Mouse (Mus musculus) G1E-ER4 (cell line): ENCODE data around the gene Olfr325. TPM values are rescaled to one million over a fixed set of nuclear protein-coding genes. Genes with fewer than 3 reads are reported as not detected.
"Not testable (repeated sequence)": the region's sequence is repeated elsewhere in the genome, so short reads cannot be mapped to it uniquely, and the experiment has no call there.

Experiments
- GATA1 ChIP-seq: IDR thresholded peaks from one replicate; pipeline ENCODE4 v1.8.0; 2012; ENCODE audit warnings: low read length, inconsistent platforms
- polyA plus RNA-seq: library from polyadenylated mRNA; stranded (reverse); fragments of >175 nt; gene quantifications from 2 replicates; pipeline ENCODE4 v1.2.3, GENCODE M21; 2012

The Olfr325 gene
- not detected in 2 replicates for polyA plus RNA-seq

DNA sequence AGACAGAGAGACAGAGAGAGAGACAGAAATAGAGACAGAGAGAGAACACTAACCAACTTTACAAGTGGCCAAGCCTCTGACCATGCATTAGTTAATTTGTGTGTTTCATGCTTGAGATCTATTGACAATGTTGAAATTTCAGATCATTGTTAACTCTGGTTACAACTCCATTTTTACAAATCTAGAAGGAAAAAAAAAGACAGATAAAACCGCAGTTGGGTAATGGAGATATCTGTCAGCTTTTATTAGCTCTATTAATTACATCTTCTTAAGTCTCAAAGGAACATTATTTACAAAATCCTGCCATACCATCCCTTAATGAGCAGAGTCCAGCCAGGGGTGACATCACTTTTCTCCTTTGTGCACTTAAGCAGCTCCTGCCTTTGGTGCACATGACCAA, at the start of gene Olfr325:
Olfr325 (plus strand) TSS at position 301 of the 400 bp plus-strand sequence.
- TF ChIP-seq GATA1, result no peak

DNA sequence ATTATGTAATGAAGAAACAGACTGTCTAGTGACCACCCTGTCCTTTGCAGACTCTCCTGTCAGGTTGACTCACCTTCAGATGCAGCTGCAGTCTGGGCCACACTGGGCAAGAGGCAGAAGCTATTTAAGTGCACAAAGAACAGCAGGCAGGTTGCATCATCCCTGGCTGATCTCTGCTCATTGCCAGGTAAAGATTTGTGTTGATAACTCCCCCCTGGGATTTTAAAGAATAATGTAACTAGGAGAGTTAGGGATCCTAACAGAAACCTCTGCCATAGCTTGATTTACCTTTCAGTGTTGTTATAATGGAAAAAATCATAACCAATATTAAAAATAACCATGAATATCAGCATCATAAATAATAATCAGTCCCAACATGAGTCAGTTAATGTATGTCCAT, 42.8 kb upstream of the Olfr325 start, which contains the start of gene Olfr330:
Olfr330 (minus strand) TSS at position 101 of the 400 bp plus-strand sequence.
- TF ChIP-seq GATA1, result not testable (repeated sequence)

DNA sequence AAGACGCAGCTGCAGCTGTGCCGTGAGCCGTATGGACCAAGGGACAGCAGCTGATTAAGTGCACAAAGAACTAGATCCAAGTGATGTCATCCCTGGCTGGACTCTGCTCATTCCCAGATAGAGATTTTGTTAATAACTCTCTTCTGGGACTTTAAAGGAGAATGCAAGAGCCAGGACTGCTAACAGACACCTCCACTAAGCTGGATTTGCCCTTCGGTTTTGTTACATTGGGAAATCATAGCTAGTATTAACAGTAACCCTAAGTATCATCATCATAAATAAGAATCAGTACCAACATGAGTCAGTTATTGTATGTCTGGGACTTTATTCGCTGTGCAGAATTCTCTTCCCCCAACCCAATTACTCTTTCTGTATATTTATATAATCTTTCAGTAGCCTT, 31.2 kb upstream of the Olfr325 start, which contains the start of gene Olfr329-ps:
Olfr329-ps (minus strand) TSS at position 101 of the 400 bp plus-strand sequence.
- no peak for TF ChIP-seq GATA1

DNA sequence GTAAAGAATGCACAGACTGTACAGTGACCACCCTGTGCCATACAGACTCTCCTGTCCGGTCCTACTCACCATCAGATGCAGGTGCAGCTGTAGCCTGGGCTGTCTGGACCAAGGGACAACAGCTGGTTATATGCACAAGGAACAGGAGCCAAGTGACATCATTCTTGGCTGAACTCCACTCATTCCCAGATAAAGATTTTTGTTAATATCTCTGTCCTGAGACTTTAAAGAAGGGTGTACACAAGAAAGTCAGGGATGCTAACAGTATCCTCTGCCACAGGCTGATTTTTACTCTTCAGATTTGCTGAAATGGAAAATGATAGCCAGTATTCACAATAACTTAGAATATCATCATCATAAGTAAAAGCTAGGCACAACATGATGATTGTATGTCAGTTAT, 22.0 kb upstream of the Olfr325 start, which contains the start of gene Olfr328:
Olfr328 (minus strand) TSS at position 101 of the 400 bp plus-strand sequence.
- no peak for TF ChIP-seq GATA1

DNA sequence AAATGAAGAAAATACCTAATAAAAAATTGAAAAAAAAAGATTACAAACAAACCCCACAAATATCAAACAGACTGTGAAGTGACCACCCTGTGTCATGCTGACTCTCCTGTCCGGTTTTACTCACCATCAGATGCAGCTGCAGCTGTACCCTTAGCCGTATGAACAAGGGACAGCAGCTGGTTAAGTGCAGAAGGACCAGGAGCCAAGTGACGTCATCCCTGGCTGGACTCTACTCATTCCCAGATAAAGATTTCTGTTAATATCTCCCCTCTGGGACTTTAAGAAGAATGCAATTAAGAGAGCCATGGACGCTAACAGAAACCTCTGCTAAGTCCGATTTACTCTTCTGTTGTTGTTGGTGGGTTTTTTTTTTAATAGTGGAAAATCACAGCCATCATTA, 7.1 kb upstream of the Olfr325 start, which contains the start of gene Olfr224:
Olfr224 (minus strand) TSS at position 149 of the 400 bp plus-strand sequence.
- TF ChIP-seq GATA1, result no peak

DNA sequence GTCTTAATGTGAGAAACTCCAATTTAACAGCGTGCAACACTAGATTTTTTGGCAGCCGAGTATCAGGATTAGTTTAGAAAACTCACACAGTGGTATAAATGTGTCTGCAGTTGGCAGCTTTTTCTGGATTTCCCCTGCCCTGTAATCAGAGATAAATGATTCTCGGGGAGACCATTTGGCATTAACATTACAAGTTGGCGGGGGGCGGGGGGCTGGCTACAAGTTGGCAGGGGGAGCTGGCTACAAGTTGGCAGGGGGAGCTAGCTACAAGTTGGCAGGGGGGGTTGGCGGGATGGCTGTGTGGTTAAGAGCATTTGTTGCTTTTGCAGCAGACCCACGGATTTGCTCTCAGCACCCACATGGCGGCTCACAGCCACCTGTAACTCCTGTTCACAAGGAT, 1.1 kb downstream of the Olfr325 start:
- no peak for TF ChIP-seq GATA1

DNA sequence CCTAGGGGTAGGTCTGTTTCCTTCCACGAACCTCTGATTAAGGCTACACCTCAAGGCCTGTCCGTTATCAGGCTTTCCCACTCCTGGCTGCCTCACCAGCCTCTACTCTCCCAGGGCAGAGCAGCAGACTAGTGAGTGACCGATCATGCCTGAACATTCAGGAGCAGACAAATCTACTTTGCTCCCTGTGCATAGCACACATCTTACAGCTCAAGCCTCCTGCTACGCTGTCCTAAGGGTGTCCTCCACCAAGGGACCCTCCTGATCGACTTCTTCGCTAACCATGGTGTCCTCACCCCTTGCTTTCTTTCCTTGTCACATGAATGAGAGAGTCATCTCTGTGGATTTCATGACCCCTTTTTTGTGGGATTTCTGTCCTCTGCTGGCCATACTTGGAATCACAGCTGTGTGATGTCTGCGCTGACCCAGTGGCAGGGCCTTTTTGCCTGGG, 10.4 kb downstream of the Olfr325 start:
- no peak for TF ChIP-seq GATA1

DNA sequence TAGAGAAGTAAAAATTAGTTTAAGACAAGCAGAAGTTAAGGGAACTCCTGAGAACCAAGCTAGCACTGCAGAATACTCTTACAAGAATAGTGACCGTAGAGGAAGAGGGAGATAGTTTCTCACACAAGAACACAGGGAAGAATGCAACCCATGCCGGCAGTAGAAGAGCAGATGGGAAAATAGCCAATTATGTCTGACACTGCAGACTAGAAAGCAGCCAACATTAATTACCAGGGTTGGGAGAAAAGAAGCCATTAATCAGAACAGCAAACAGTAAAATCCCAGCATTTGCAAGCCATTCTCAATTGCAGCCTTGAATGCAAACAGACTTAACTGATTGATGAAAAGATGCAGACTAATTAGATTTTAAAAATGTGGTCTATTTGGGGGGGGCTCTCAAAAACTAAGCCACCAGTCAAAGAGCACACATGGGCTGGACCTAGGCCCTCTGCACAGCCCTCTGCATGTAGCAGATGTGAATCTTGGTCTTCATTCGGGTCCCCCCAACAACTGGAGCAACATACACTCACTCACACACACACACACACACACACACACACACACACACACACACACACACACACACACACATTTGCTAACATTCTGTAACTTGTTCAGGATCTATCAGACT, 11.2 kb downstream of the Olfr325 start:
- TF ChIP-seq GATA1, result no peak

DNA sequence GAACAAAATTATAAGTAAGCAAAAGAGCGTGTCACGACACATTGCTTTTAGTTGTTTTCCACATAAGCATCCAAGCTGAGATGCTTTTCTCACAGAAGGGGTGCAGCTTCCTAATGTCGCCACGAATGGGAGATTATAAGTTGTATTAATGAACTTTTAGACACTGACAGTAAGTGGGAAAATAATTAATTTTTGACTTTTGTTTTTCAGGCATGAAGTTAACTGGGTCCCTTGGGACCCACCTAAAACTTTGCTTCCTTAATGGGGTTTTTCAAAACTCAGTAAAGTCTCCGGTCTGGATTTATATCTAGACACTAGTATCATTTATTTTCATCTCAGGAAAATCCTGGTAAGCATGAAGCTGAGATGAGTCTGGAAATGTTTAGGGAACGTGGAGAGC, 17.3 kb downstream of the Olfr325 start, which contains the start of gene Olfr324:
Olfr324 (plus strand) TSS at position 301 of the 400 bp plus-strand sequence.
- TF ChIP-seq GATA1, result no peak

DNA sequence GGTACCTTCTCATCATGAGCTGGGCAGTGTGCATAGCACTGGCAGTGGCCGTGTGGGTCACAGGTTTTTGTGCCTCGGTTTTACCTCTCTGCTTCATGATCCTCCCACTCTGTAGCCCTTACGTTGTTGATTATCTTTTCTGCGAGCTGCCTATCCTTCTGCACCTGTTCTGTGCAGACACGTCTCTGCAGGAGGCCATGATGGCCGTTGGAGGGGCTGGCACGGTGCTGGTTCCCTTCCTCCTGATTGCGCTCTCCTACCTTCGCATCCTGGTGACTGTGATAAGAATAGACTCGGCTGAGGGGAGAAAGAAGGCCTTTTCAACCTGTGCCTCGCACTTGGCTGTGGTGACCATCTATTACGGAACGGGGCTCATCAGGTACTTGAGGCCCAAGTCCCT, 20.3 kb downstream of the Olfr325 start:
- no peak for TF ChIP-seq GATA1

DNA sequence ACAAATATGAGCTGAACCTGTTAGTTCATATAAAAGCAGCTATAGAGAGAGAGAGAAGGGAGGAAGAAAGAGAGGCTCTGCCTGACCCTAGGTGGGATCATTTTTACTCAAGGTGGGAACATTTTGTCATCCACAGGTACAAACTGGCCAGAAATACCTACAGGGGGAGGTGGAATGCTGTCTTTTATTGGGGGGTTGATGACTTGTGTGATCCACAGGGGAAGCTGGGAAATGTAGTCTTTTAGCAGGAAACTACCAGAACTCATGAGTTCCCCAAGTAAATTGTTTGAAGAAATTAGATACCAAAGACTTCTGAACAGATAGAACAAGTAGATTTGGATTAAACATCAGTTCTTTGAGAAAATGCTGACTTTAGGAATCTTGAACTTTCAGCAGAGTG, 24.5 kb downstream of the Olfr325 start:
- no peak for TF ChIP-seq GATA1

DNA sequence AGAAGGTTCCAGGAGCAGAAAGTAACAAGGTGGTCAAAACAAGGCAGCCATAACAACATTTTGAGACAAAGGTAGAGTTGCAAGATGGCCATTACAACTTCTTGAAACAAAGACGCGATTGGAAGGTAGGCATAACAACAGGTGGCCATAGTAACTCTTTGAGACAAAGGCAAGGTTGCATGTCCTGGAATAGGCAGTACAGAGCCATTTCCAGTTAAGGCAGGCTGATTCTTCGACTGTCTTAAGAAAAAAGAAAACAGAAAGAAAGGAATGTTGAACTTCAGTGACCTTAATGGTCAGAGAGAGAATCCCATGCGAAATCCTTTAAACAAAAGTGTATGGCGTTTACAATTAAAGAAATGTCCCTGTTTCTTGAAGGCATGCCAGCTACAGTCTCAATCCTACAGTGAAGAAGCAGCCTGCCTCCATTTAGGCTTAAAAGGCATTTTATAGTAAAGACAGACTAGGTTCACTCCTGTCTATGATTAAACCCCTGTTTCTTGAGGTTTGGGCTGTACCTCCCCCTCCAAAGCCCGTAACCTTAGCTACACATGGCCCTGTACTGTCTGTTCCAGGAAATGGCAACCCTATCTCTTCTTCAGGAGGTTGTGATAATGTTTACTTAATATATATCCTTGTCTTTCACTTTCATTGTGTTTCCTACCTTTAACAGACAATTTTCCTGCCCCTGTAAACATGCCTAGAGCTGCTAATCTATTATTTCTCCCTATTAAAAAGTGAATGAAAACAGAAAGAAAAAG, 25.4 kb downstream of the Olfr325 start:
- no peak for TF ChIP-seq GATA1

DNA sequence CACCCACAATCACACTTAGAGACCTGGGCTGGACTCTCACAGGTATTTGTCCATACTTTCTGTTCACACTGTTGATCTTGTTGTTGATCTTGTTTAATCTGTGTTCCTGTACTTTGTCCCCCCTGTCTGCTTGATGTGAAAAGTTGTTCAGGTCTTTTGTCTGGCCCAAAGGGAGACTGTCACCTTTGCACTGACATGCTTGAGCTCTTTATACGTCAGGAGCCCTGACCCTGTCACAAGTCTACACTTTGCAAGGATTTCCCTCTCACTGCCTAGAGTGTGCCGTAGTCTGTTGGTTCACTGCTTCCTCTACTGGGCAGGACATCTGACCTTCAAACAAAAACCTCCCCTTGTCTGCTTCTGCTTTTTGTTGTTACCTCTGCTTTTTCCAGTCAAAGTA, 27.2 kb downstream of the Olfr325 start:
- no peak for TF ChIP-seq GATA1

DNA sequence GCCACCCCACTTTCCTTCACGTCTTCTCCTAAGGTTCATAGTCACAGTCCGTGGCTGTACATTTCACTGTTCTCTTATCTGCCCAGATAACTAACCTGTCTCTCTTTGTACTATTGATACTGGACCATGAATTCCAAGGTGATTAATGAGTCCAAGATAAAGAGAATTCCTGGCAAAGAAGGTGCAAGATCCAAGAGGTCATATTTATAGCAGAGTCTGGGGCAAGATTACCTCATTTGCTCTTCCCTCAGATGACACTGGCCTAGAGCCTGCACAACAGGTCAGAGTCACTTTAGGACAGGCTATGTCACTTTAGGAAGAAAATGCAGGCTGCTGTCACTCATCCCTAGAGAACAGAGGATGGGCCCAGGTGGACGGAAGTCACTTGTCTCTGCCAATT, 27.7 kb downstream of the Olfr325 start:
- no peak for TF ChIP-seq GATA1

DNA sequence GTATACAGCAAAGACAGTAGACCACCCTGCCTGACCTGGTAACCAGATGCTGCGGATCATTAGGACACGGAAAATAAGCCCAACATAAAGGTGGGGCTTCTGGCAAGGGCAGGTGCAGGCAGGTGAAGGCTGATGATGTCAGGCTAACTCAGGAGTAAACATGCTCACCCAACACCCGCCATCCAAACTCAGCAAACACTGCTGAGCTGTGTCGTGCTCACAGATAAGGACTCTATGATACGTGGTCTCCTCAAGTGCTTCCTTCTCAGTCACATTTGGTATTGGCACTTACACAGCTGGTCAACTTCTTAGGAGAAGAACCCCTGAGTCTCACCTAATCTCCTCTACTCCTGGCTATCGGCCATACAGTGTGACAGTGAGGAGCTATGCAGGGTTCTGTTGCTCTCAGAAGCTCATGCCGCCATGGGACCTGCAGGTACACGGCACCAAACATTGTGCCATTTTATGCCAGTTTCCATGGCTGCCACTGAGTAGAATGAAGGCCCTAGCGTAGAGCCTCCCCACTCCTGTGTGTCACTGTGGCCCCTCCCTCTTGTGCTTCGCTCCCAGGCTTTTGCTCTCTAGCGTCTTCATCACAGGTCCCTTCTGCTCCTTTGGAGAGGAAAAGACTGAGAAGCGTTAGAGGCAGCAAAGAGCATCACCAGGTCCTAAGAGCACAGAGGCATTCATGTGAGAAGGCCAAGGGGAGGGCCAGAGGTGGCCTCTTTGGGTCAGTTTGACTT, 28.8 kb downstream of the Olfr325 start:
- TF ChIP-seq GATA1, result no peak

DNA sequence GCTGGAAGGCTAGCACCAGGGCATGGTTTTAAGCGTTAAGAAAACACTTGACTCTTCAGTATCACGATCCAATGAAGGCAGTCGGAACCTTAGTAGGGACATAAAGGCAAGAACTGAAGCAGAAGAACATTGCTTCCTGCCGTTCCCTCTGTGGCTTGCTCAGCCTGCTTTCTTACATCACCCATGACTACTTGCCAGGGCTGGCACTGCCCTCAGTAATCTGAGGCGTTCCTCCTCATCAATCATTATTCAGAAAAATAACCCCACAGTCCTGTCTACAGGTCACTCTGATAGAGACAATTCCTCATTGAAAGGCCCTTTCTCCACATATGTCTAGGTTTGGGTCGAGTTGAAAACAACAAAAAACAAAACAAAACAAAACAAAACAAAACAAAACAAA, 29.5 kb downstream of the Olfr325 start:
- no peak for TF ChIP-seq GATA1
